Mouse (Mus musculus) 416B (cell line): ENCODE results near the gene Gdpd1.
A peak's percentile ranks its signal among the peaks of the same experiment; 100 is the strongest.
"Not testable (repeated sequence)": the region's sequence is repeated elsewhere in the genome, so short reads cannot be mapped to it uniquely, and the experiment has no call there.

ENCODE experiments used
- DNase-seq: peaks from one replicate; pipeline ENCODE4 v3.0.0; 2011; ENCODE audit warnings: low read depth

The Gdpd1 gene

DNA sequence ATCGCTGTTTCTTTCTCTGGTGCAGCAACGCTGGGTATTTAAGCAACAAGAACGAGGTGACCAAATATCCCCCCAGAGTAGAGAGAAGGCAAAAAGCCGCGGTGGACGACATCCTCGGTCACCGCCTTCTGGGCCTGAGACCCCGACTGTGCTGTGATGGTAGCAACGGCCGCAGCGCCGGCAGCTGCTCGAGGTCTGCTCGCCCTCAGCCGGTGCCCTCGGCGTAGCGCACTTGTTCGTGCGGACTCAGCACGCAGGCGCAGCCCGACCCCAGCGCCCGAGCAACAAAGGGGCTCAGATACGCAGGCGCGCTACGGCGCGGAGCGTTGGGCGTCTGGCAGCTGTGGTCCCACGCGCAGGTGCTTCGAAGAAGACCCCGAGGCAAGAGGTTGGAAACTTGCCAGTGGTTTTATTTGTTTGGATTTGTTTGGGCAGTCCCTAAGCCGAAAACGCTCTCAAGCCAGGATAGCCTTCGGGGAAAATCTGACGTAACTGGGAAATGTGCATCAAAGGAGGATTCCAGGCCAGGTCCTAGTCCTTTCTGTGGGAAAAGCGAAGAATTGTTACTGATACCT, at the start of gene Gdpd1:
Gdpd1 (minus strand) TSS at position 197 of the 575 bp plus-strand sequence.
- DNase-seq = peak; percentile 89

DNA sequence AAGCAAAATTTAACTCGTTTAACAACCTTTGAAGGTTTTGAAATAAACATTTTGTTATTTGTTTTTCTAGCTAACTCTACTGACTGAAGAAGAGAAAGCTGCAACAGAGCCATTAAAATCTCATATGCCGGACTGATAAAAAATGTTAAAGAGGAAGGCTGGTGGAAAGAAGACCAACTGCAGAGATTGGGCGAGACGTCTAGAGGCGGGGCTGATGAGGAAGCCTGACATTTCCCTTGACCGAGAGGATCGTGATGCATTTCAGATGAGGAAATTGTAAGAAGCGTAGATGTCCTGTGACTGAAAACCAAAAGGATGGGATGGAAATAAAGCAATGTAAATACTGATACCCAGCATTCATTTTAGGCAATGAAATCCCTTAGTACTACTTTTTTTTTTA, 48.0 kb upstream of the Gdpd1 start:
- DNase-seq = no peak

- no peak for DNase-seq
These were observed 36.5 kb upstream of the Gdpd1 start for GRCm38 (mm10) chr11:87110172-87110909.

GRCm38 (mm10) chr11:87109519-87110171, 35.8 kb upstream of the Gdpd1 start:
- DNase-seq = peak; percentile 45

DNA sequence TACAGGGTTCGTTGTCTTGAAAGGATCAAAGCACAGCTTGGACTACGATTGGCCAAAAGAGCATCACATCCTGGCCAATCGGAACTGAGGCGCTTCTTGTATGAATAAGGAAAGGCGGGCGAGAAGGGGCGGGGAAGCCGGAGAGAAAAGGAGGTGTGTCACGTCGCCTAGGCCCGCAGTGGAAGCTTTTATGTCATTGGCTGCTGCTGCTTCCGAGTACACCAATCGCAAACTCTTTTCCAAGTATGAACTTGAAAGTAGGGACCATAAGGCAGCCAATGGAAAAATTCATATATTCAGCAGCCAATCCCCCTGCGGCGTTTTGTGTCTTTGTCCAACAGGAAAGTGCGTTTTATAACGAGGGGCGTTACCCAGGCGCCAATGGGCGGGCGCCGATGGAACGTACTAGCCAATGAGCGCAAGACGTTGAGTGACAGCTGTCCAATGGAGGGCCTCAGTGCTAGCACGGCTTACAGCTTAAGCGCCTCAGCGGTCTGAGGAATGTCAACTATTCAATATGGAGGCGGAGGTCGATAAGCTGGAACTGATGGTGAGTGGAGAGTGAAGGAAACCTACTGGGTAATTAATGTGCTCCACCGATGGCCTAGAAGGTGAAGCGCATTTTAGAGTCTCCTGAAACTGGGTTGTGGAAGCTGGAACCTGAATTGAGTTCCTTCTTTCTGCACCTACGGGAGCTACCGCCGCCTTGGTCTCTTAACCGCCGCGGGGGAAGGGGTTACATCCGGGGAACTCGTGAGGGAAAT, 35.1 kb upstream of the Gdpd1 start, which contains the start of gene Ska2:
Ska2 (plus strand) TSS at position 480 of the 764 bp plus-strand sequence.
- peak; percentile 100 for DNase-seq

DNA sequence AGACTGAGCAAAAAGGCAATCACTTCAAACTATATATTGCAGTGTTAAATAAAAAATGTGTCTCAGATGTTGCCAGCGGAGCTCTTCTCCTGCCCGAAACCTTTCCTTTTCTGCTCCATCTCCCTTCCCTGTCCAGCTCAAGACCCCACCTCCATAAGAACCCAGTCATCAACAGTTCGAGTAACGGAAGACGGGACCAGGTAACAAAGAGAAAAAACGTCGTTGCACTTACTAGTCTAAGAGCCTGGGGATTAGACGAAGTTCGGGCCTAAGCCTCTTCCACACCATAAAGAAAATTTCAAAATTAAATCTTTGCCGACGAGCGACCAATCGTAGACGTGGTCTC, 34.5 kb upstream of the Gdpd1 start, which contains the start of gene Prr11:
Prr11 (minus strand) TSS at position 300 of the 346 bp plus-strand sequence.
- DNase-seq = no peak

GRCm38 (mm10) chr11:87087142-87087541, 13.3 kb upstream of the Gdpd1 start:
- DNase-seq = peak; percentile 33

GRCm38 (mm10) chr11:87086290-87086984, 12.6 kb upstream of the Gdpd1 start, which contains the start of gene Smg8:
Gene Smg8 (minus strand): TSS chr11:87086774.
- peak; percentile 95 for DNase-seq

DNA sequence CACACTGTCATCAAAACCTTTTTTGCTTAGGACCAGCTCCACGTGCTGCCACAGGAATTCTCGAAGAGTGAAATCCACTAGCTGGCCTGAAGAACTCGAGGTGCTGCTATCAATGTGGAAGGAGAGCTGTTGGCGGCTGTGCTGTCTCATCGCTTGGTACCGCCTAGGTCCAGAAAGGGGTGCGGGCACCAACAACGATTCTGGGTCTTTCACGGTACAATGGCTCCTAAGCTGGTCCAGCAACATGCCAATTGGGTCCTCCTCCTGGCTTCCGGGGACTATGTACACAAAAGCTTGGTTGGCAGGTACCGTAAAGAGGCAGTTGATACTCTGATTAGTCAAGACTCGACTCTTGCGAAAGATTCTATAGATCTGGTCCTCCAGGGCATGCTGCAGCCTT, 11.6 kb upstream of the Gdpd1 start:
- no peak for DNase-seq

DNA sequence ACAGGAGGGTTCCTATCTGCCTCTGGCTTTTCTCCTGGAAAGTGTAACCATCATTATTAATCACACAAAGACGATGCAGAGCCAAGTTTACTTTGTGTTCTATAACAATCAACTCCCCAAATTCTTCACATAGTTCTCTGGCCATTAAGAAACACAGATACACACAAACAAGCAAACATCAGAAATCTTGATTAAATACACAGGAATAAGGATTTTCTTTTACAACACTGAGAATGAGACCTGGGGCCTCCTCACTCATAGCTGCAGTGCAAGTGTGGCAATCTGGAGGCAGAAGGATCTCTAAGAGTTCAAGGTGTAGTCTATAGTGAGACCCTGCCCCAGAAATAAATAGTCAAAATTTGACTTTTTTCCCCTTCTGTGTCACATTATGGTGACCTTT, 9.8 kb upstream of the Gdpd1 start:
- no peak for DNase-seq

GRCm38 (mm10) chr11:87073343-87073865, 458 bp downstream of the Gdpd1 start:
- DNase-seq = peak; percentile 67

- no peak for DNase-seq
These were observed 11.8 kb downstream of the Gdpd1 start for GRCm38 (mm10) chr11:87062087-87062486.

GRCm38 (mm10) chr11:87060410-87060809, 13.5 kb downstream of the Gdpd1 start:
- DNase-seq = no peak

DNA sequence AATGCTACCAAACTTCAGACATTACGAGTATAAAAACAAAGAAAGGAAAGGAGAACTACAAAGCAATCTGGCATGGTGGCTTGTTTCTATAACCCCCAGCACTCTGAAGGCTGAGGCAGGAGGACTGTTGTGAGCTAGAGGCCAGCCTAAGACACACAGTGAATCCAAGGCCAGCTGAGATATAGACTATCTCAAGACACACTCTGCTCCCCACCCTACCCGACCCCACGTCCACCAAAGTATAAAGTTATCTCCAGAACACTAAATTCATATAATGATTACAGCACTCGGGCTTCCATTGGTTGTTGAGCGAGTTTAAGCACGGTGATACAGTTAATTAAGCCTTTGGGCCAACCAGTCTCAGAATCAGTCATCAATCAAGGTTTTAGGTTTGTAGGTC, 17.6 kb downstream of the Gdpd1 start:
- no peak for DNase-seq

DNA sequence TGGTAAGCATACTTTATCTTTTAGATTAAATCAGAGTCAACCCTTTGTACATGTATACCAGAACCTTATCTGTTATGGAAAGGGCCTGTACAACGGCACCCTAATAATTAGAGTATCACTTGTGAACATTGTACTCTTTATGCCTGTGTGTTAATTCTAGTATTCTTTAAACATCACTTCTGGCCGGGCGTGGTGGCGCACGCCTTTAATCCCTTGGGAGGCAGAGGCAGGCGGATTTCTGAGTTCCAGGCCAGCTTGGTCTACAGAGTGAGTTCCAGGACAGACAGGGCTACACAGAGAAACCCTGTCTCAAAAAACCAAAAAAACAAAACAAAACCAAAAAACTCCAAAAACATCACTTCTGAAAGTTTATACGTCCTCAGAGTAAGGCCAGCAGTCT, 25.0 kb downstream of the Gdpd1 start:
- DNase-seq = not testable (repeated sequence)

DNA sequence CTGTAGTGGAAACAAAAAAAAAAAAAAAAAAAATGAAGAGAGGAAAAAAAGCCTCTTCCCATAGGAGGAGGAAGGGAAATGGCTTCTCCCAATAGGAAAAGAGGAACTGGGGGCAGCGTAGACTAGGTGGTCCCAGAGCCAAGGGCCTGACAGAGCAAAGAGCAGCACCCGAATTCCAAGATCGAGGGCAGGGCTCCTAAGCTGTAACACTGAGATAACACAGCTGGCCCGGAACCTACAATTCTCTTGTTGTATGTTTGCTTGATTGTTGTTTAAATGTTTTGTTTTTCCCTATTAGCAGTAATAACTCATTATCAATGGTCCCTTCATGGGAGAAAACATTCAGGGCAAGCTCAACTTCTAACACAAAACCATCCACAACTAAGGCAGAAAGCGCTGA, 26.9 kb downstream of the Gdpd1 start:
- no peak for DNase-seq

DNA sequence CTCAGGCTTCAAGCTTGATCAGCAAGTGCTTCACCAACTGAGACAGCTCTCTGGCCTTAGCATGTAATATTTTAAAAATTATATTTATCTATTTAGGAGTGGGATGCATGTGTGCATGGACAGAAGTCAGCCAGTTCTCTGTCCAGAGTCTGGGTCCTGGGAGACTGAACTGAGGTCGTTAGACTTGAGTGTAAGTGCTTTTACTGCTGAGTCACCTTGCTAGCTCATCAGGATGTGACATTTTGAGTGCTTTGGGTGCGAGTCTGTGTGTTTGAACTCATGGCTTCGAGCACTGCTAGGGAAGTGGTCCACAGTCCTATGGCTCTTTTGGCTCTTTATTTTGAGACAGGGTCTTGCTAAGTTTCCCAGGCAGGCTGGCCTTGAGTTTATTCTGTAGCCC, 30.8 kb downstream of the Gdpd1 start:
- DNase-seq = no peak

GRCm38 (mm10) chr11:87039307-87039963, 34.4 kb downstream of the Gdpd1 start:
- no peak for DNase-seq

DNA sequence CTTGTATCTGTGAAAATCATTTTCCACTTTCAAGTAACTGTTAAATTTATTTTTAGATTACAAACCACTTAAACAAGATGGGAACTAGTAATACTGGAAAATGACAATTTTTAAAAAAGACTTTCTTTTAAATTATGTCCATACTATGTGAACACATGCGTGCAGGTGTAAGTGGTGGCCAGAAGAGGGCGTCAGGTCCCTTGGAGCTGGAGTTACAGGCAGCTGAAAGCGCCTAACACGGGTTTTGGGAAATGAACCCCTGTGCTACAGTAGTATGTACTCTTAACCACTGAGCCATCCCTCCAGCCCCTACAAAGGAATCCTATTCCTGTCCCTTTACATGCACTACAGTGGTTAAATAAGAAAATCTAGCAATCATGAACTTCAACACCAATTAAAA, 37.7 kb downstream of the Gdpd1 start:
- peak; percentile 55 for DNase-seq

DNA sequence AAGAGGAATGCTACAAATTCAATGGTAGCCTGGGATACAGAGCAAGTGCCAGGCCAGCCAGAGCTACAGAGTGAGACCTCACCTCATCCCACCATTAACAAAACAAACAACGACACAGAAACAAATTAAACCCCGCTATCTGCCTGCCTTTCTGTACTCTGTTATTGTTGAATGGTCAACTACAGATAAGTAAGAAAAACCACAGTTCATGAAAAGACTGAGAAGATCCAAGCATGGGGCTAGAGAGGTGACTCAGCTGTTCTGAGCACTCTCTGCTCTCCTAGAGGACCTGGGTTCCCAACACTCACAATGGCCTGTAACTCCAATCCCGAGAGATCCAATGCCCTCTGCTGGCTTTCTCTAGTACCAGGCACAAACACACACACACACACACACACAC, 45.6 kb downstream of the Gdpd1 start:
- DNase-seq = peak; percentile 33
